Mouse (Mus musculus) 3134 (cell line): ENCODE results near the gene Myadm.
"Not testable (repeated sequence)": the region's sequence is repeated elsewhere in the genome, so short reads cannot be mapped to it uniquely, and the experiment has no call there.

Experiments used
- DNase-seq: peaks from one replicate; pipeline ENCODE4 v3.0.0-alpha.2; 2011; ENCODE audit warnings: low spot score; ENCODE audit not compliant: insufficient read length; ENCODE audit errors: extremely low read depth

Gene Myadm

DNA sequence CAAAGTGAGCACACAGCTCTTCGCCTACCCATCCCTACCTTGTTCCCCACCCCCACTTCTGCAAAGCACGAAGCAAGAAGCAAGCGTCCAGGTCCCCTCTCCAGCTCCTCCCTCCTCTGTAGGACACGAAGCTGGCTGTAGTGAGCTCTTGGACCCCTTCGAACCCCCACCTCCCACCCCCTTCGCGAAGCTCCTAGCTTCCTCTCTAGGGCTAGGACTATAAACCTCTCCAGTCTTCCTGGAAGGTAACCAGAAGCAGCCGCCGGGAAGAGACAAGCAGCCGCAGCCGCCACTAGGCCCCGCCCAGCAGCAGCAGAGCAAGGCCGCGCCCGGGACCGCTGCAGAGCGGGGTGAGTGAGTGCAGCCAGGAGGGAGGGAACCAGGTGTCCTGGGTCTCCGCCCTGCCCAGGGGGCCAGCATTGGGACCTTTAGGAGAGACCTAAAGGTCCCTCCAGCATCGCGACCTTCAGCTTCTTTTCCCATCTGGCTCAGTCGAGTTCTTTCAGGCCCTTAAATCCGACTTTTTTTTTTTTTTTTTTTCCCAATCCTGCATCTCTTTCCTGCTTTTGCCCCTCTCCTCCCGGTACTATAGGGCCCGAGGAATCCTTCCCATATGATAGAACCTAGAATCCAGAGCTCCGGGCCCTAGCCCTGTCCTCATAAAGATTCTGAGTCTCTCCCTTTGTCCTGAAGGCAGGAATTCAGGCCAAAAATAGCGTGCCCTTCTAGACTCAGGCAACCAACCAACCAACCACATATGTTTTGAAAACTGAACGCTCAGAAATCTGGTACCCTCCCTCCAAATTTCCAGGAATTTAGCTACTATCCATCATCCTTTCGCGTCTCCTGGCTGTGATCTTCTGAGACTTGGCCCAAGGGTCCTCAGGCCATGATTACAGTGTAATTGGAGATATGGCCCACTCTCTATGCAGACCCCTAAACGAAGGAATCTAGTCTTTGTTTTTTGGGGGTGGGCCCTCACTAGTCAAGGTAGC, at the start of gene Myadm, which contains the start of gene Prkcg:
Myadm (plus strand) TSS at position 105 of the 995 bp plus-strand sequence.
Prkcg (plus strand) TSS at position 204 of the 995 bp plus-strand sequence.
- DNase-seq, result peak; percentile 83

DNA sequence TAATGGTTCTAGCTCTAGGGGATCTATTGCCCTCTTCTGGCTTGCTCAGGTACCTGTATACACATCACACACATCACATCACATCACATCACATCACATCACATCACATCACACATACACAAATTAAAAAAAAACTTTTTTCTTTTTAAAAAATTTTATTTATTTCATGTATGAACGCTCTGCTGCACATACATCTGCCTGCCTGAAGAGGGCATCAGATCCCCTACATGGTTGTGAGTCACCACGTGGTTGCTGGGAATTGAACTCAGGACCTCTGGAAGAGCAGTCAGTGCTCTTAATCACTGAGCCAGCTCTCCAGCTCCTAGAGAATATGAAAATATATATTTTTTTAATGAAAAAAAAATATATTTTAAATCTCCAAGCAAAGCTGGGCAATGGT, 49.7 kb upstream of the Myadm start:
- no peak for DNase-seq

DNA sequence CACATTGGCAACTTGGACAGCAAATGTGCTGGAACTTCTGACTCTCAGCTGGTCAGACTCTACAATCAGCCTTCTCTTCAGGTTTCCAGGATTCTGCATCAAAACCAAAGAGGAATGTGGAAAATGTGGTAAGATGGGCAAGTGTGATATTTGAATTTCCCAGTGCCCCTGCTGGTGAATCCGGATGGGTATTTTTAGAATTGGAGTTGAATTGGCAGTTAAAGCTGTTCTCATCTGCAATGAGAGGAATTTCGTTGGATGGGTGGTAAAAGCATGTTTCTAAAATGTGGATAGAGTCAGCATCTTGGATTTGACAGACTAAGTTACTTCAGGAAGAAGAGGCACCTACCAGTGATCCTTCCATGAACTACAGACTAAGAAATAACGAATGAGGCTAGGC, 28.2 kb upstream of the Myadm start:
- DNase-seq, result no peak

DNA sequence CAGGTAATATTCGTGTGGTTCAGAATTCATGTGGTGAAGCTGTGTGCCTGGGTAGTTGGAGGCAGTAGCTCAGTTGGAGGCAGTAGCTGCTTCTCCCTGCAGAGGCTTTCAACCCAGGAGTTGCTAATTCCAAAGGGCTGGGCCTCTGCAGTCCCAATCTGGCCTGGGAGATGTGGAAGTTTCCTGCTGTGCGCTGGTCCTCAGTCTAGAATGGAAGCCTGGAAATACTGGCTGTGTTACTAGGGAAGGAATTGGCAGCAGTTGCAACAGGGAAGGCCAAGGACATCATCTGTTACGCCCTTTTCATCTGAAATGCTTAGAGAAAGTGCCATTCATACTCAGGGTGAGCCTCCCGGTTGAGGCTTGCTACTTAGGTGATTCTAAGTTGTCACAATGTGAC, 27.4 kb upstream of the Myadm start:
- no peak for DNase-seq

DNA sequence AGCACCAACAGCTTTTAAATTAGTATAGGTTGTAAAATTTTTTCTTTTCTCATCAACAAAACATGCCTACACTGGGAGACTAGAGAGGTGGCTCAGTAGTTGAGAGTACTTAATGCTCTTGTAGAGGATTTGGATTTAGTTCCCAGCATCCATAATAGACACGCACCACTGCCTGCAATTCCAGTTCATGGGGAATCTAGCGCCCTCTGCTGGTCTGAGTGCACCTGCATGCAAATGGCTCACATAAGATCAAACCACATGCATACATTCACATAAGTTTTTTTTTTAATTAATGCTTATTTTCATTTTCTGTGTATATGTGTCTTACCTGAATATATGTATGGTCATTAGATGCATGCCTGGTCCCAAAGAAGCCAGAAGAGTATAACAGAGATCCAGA, 26.1 kb upstream of the Myadm start:
- DNase-seq, result no peak

DNA sequence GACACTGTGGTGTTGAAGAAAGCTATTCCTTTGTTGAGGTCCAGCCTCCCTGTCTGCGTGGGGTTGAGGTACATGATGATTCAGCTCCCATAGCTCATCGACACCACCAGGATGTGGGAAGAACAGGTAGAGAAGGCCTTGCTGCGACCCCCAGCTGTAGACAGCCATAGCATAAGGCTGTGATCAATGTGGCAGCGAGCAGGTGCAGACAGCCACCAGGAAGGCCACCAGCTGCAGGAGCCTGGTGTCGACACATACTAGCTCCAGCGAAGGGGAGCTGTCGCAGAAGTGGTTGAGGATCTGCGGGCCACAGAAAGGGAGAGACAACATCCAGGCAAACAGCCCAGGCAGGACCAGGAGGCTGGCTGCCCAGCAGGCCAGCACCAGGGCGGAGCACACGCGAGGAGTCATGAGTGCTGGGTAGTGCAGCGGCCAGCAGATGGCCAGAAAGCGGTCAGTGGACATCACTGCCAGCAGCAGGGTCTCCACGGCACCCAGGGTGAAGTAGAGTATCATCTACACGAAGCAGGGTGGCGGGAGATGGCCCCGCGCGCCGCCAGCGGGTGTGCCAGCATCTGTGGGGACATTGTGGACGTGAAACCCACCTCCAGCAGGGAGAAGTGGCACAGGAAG, 24.4 kb upstream of the Myadm start:
- DNase-seq, result peak; percentile 14

DNA sequence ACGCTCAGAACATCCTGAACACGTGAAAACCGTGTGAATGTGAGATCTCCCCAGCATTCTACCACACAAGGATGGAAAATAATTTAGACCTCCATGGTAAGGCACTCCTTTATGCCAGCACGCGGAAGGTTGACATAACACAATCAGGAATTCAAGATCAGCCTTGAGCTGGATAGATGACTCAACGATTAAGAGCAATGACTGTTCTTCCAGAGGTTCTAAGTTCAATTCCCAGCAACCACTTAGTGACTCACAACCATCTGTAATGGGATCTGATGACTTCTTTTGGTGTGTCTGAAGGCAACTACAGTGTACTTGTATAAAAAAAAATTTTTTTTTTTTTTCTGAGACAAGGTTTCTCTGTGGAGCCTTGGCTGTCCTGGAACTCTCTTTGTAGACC, 23.6 kb upstream of the Myadm start:
- DNase-seq, result no peak

DNA sequence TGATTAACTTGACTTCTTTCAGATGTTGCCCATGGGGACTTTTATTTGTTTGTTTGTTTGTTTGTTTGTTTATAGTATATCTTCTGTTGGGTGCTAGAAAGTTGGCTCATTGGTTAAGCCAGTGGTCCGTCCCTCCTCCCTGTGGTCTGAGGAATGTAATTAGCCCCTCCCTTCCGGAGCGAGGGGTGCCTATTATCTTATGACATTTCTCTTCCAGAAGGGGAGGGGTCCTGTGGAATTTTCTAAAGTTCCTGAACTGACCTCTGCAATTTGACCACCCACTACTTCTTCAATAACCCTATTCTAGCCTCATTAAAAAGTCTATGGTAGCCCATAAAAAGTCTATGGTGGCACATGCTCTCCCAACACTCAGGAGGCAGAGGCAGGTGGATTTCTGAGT, 21.6 kb upstream of the Myadm start:
- no peak for DNase-seq

DNA sequence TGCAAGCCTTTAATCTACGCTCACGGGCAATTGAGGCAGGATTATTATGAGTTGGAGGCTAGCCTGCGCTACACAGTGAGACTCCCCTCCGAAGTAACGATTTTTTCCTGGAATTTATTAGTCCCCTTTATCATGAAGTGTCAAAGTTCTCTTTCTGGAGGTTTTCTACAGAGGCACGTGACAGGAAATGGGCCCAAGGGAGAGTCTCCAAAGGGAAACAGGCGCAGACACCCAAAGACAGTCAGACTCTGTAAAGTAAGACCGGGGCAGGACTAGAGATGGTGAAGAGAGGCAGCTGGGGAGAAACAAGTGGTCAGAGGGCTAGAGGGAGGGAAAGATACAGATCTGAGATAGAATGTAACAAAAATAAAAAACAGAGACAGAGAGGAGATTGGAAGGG, 21.0 kb upstream of the Myadm start:
- DNase-seq, result no peak

DNA sequence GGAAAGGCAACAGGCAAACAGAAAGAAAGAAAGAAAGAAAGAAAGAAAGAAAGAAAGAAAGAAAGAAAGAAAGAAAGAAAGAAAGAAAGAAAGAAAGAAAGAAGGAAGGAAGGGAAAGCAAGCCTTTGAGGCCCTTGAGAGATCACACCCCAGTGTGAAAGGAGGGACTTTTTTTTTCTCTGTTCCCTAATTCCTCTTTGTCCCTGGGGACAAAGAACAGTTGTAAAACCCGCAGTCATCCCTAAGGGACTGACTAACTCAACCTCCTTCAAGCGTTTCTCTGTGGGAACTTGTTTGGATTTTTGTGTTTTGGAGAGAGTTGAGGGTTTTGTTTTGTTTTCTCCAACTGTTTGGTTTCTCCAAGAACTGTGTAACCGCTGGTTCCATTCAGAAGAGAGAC, 20.6 kb upstream of the Myadm start:
- no peak for DNase-seq

DNA sequence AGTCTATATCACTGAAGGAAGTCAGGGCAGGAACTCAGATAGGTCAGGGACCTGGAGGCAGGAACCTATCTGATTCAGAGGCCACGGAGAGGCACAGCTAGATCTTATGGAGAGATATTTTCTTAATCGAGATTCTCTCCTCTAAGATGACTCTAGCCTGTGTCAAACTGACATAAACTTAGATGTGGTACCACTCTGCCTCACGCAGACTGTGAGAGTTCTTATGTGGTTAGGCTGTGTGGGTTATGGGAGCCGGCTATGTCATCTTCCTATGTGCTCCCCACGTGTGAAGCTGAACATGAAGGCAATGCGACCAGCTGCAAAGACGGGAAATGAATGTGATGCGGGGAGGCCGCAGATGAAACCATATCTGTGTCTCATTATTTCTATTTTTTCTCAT, 16.7 kb upstream of the Myadm start:
- no peak for DNase-seq

DNA sequence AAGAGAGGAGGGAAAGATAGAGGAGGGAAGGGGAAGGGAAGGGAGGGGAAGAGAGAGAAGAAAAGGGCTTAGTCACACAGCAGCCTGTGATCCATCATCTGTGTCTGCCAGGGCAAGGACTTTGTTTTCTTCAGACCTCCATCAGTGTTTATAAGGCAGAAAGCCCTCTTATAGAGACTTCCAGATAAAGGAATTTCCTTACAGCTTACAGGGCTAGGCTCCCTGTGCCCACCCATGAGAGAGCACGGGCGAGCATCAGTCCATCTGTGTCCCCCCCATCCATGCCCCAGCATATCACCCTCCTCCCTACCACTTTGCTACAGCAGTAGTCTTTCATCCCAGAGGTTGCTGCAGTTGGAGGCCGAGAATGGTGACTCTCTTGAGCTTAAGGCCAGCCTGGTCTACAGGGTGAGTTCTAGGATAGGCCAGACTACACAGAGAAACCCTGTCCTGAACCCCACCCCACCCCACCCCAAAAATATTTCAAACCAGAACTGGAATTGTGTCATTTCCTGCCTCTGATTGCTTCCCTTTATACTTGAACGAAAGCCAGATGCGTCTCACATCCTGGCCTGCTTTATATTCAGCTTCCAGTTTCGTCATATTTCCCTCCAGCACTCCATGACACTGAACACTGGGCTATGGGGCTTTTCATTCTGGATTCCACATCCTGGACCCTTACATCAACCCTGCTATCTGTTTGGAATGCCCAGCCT, 13.3 kb upstream of the Myadm start:
- DNase-seq, result peak; percentile 63

DNA sequence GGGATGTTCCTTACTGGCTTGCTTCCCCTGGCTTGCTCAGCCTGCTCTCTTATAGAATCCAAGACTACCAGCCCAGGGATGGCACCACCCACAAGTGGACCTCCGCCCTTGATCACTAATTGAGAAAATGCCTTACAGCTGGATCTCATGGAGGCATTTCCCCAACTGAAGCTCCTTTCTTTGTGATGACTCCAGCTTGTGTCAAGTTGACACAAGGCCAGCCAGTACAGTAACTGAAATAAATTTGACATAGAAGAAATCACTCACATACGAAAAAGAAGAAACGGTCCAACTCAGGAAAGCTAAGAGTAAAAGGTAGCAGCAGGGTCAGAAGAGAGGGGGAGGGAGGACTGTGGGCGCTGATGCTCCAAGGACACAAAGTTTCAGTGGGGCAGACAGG, 12.1 kb upstream of the Myadm start:
- not testable (repeated sequence) for DNase-seq

DNA sequence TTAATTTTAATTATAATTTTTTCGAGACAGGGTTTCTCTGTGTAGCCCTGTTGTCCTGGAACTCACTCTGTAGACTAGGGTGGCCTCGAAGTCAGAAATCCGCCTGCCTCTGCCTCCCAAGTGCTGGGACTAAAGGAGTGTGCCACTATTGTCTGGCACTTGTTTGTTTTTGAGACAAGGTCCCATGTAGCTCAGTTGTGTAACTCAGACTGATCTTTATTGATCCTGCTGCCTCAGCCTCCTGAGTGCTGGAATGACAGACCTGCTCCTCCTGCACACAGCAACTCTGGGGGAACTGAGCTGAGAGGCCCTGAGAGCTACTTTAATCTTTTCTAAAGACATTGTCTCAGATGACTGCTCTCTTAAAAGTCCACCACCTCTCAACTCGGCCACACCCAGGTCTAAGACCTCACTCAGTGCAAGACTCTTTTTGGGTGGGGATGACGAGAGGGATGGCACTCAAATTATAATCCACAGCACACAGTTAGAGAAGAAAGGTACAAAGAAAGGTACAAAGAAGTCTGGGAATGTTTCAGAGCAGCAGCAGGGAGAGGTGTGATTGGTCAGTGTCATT, 8.7 kb upstream of the Myadm start:
- no peak for DNase-seq

DNA sequence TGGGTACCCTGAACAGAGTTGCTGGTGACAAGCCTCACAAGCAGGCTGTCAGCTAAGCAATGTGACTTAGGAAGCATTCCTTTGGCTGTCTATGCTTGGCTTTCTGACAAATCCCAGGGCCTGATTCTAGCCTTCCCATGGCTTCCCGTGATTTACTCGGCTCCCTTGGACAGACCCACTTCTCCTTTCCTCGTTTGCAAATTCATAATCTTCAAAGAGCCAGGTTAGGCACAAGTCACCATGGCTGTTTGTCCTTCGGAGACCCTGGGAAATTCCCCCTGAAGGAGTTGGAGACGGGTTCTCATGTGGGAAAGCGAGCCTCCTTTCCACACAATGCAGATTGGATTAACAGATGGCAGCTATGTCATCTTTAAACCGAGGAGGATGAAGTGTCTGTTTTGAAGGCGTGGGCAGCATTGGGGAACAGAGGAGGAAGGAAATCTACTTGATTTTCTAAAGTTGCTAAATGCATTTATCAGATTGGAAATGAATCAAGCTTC, 8.2 kb upstream of the Myadm start:
- DNase-seq, result no peak

DNA sequence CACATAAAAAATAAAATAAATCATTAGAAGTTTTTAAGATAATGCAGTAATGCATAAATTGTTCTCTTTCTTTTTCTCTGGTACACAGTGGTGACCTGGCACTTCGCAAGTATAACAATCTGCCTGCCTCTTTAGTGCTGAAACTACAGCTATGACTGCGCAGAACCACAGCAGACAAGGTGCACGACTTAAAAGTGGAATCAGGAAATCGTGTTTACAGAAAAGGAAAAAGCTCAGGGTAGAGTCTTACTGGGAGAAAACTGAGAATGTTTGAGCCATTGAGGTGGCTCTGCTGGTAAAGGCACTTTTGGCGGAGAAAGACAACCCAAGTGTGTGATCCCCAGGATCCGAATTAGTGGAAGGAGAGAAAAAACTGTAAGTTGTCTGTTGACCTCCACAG, 7.1 kb upstream of the Myadm start:
- no peak for DNase-seq

DNA sequence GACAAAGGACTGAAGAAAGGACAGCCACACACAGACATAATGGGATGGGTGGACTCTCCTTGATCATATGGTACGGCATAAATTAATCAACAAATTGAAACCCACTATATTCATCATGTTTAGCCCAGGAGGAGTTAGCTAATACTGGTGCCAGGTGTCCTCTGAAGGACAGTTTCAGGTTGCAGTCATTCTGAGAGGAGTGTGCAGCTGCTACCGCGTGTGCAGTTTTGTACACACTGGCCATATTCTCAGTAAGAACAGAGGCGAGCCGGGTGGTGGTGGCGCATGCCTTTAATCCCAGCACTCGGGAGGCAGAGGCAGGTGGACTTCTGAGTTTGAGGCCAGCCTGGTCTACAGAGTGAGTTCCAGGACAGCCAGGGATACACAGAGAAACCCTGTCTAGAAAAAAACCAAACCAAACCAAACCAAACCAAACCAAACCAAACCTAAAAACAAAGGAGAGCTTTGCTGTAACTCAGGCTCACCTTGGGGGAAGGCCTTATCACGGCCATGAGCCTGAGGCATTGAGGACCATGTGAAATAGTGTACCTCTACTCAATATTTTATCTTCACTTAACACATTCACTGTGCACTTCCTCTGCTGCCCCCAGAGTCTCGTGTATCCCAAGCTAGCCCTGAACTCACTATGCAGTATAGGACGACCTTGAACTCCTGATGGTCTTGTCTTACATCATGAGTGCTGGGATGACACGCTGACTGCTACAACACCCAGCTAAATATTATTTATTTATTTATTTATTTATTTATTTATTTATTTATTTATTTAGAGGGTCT, 5.6 kb upstream of the Myadm start:
- no peak for DNase-seq

DNA sequence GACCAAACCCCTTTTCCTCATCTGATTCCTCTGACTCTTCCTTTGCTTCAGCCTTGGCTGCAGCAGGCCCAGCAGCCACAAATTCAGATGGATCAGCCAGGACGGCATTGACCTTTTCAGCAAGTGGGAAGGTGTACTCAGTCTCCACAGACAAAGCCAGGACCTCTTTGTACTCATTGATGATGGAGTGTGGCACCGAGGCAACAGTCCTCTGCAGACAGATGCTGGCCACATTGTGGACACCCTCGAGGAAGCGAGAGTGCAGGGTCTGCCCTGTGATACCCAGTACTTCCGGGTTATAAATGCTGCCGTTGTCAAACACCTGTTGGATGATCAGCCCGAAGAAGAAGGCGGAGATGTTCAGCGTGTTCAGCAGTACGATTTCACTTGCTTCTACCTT, 4.3 kb upstream of the Myadm start:
- no peak for DNase-seq

DNA sequence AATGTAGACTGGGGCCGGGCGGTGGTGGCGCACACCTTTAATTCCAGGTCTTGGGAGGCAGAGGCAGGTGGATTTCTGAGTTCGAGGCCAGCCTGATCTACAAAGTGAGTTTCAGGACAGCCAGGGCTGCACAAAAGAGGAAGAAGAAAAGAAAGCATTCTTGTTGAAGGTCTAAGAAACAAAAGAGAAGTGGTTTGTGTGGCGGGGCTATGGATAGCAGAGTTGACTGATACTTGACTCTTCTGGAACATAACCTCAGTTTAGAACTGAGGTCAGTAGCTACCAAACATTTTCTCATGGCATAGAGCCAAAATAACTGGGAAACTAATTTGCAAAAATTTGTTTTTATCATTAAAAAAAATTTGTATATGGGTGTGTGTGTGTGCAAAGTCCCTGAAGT, 2.8 kb upstream of the Myadm start:
- no peak for DNase-seq

DNA sequence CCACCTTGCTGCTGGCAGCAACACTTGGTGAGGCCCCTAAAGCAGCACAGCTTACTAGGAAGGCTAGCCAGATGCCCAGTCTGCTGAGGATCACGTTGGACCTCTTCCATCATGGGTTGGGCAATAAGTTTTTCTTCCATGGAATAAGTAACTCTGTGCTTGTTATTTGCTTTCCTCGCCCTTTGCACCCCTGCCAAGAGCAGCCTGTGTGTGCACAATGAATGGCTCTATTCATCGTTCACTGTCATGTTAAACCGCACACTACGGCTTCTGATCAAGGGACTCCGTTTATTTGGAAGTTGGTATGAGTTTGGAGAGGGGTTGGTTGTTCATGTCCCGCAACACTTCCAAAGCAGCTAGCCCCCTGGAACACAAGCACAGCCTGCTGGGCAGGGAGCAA, 1.7 kb upstream of the Myadm start:
- peak; percentile 57 for DNase-seq
